Mouse (Mus musculus): Measurements from ENCODE around the gene Krtap5-5. TPM values are rescaled to one million over a fixed set of nuclear protein-coding genes. Genes with fewer than 3 reads are reported as not detected.
"Not testable (repeated sequence)": the region's sequence is repeated elsewhere in the genome, so short reads cannot be mapped to it uniquely, and the experiment has no call there.

Gene Krtap5-5
- polyA plus RNA-seq (2012; rRNA removed) = not detected in 2 replicates

- H3K4me3 ChIP-seq (ENCODE audit: insufficient read depth, low read length); H3K27ac ChIP-seq (ENCODE audit: insufficient read depth, low read length); H3K4me1 ChIP-seq (ENCODE audit: control insufficient read depth, insufficient read depth, low read length): not testable (repeated sequence)
These were observed at the start of gene Krtap5-5 for GRCm38 (mm10) chr7:142229871-142230270. Krtap5-5 (minus strand) TSS chr7:142229971.

GRCm38 (mm10) chr7:142279291-142279690, 49.5 kb upstream of the Krtap5-5 start:
- not testable (repeated sequence) for H3K4me1 ChIP-seq (ENCODE audit: control insufficient read depth, insufficient read depth, low read length); H3K4me3 ChIP-seq (ENCODE audit: insufficient read depth, low read length); H3K27ac ChIP-seq (ENCODE audit: insufficient read depth, low read length)

GRCm38 (mm10) chr7:142278183-142278582, 48.4 kb upstream of the Krtap5-5 start:
- H3K27ac ChIP-seq (ENCODE audit: insufficient read depth, low read length); H3K4me1 ChIP-seq (ENCODE audit: control insufficient read depth, insufficient read depth, low read length); H3K4me3 ChIP-seq (ENCODE audit: insufficient read depth, low read length): not testable (repeated sequence)
- peak; percentile 47 for TF ChIP-seq CTCF (IDR thresholded peaks at IDR 0.05; ENCODE audit: extremely low read depth, insufficient read depth, low read length)

- H3K27ac ChIP-seq (ENCODE audit: insufficient read depth, low read length); H3K4me1 ChIP-seq (ENCODE audit: control insufficient read depth, insufficient read depth, low read length); H3K4me3 ChIP-seq (ENCODE audit: insufficient read depth, low read length): not testable (repeated sequence)
These were observed 44.5 kb upstream of the Krtap5-5 start, which contains the start of gene Gm4559 for GRCm38 (mm10) chr7:142274263-142274662. Gm4559 (minus strand) TSS chr7:142274363.

GRCm38 (mm10) chr7:142258254-142258653, 28.5 kb upstream of the Krtap5-5 start, which contains the start of gene Gm2431:
Gm2431 (minus strand) TSS chr7:142258354.
- H3K27ac ChIP-seq (ENCODE audit: insufficient read depth, low read length); H3K4me3 ChIP-seq (ENCODE audit: insufficient read depth, low read length); H3K4me1 ChIP-seq (ENCODE audit: control insufficient read depth, insufficient read depth, low read length): not testable (repeated sequence)

GRCm38 (mm10) chr7:142255517-142255916, 25.7 kb upstream of the Krtap5-5 start:
- Histone ChIP-seq H3K27ac (ENCODE audit: insufficient read depth, low read length) (no peak overlapping the region), H3K4me3 (ENCODE audit: insufficient read depth, low read length) (no peak overlapping the region), H3K4me1 (ENCODE audit: control insufficient read depth, insufficient read depth, low read length) (no peaks in the 10 kb centered on the region)
- no peak for TF ChIP-seq POLR2A (IDR thresholded peaks at IDR 0.05; ENCODE audit: extremely low read depth, insufficient read depth, low read length)
- peak; percentile 74 for TF ChIP-seq CTCF (IDR thresholded peaks at IDR 0.05; ENCODE audit: extremely low read depth, insufficient read depth, low read length)

- TF ChIP-seq POLR2A (IDR thresholded peaks at IDR 0.05; ENCODE audit: extremely low read depth, insufficient read depth, low read length) = no peak
- TF ChIP-seq CTCF (IDR thresholded peaks at IDR 0.05; ENCODE audit: extremely low read depth, insufficient read depth, low read length) = peak; percentile 69
- H3K27ac ChIP-seq (ENCODE audit: insufficient read depth, low read length) = no peak overlapping the region
These were observed 20.1 kb upstream of the Krtap5-5 start for GRCm38 (mm10) chr7:142249824-142250223.

GRCm38 (mm10) chr7:142240978-142241377, 11.2 kb upstream of the Krtap5-5 start, which contains the start of gene Gm40460:
Gm40460 (minus strand) TSS chr7:142241078.
- no peak within 1 kb of the TSS for H3K4me3 ChIP-seq (ENCODE audit: insufficient read depth, low read length)
- no peak within 1 kb of the TSS for H3K27ac ChIP-seq (ENCODE audit: insufficient read depth, low read length)
- H3K4me1 ChIP-seq (ENCODE audit: control insufficient read depth, insufficient read depth, low read length) = no peaks in the 10 kb centered on the region
- TF ChIP-seq POLR2A (IDR thresholded peaks at IDR 0.05; ENCODE audit: extremely low read depth, insufficient read depth, low read length) (no peak), CTCF (IDR thresholded peaks at IDR 0.05; ENCODE audit: extremely low read depth, insufficient read depth, low read length) (no peak)

More at GRCm38 (mm10) chr7:142249824-142250223, 20.1 kb upstream of the Krtap5-5 start:
- H3K4me3 ChIP-seq (ENCODE audit: insufficient read depth, low read length) = no peak overlapping the region
- H3K4me1 ChIP-seq (ENCODE audit: control insufficient read depth, insufficient read depth, low read length) = no peaks in the 10 kb centered on the region

GRCm38 (mm10) chr7:142231540-142231939, 1.8 kb upstream of the Krtap5-5 start:
- TF ChIP-seq POLR2A (IDR thresholded peaks at IDR 0.05; ENCODE audit: extremely low read depth, insufficient read depth, low read length) = no peak
- no peak for TF ChIP-seq CTCF (IDR thresholded peaks at IDR 0.05; ENCODE audit: extremely low read depth, insufficient read depth, low read length)
- no peak overlapping the region for H3K27ac ChIP-seq (ENCODE audit: insufficient read depth, low read length)
- H3K4me1 ChIP-seq (ENCODE audit: control insufficient read depth, insufficient read depth, low read length) = no peaks in the 10 kb centered on the region
- H3K4me3 ChIP-seq (ENCODE audit: insufficient read depth, low read length) = no peak overlapping the region

- Histone ChIP-seq H3K4me3 (ENCODE audit: insufficient read depth, low read length) (no peak overlapping the region), H3K4me1 (ENCODE audit: control insufficient read depth, insufficient read depth, low read length) (no peaks in the 10 kb centered on the region), H3K27ac (ENCODE audit: insufficient read depth, low read length) (no peak overlapping the region)
- no peak for TF ChIP-seq CTCF (IDR thresholded peaks at IDR 0.05; ENCODE audit: extremely low read depth, insufficient read depth, low read length)
- no peak for TF ChIP-seq POLR2A (IDR thresholded peaks at IDR 0.05; ENCODE audit: extremely low read depth, insufficient read depth, low read length)
These were observed 5.3 kb downstream of the Krtap5-5 start for GRCm38 (mm10) chr7:142224518-142224917.

- H3K27ac ChIP-seq (ENCODE audit: insufficient read depth, low read length); H3K4me3 ChIP-seq (ENCODE audit: insufficient read depth, low read length); H3K4me1 ChIP-seq (ENCODE audit: control insufficient read depth, insufficient read depth, low read length): not testable (repeated sequence)
These were observed 17.6 kb downstream of the Krtap5-5 start for GRCm38 (mm10) chr7:142212136-142212535.

Data from cortical plate, adult 2 months (tissue).